Mouse (Mus musculus) lung, embryonic 16.5 days (tissue): ENCODE data around the gene Srpk2. TPM values are rescaled to one million over a fixed set of nuclear protein-coding genes. Genes with fewer than 3 reads are reported as not detected.
A peak's percentile ranks its signal among the peaks of the same experiment; 100 is the strongest.

Experiments
- ATAC-seq: fragments of 200-750 bp; cut with Nextera tagmentation; 2 replicates; pipeline ENCODE4 v1.8.0; 2017; ENCODE audit warnings: low read depth, mild to moderate bottlenecking, moderate library complexity
- H3K27ac ChIP-seq: fragments of 300-500 bp; sonication (generic); 2 replicates; pipeline ENCODE4 v1.5.1; 2014; ENCODE audit warnings: mild to moderate bottlenecking, control low read depth, low read length
- H3K27me3 ChIP-seq: fragments of 300-500 bp; sonication (generic); 2 replicates; pipeline ENCODE4 v1.6.1; 2014; ENCODE audit warnings: low read depth, low read length, mixed read lengths; ENCODE audit not compliant: control insufficient read depth, insufficient read depth
- H3K36me3 ChIP-seq: fragments of 300-500 bp; sonication (generic); 2 replicates; pipeline ENCODE4 v1.6.1; 2014; ENCODE audit warnings: low read length; ENCODE audit not compliant: control insufficient read depth, insufficient read depth
- H3K4me1 ChIP-seq: fragments of 300-500 bp; sonication (generic); replicated peaks from 2 replicates; pipeline ENCODE4 v1.6.1; 2014; ENCODE audit warnings: low read length, mixed read lengths; ENCODE audit not compliant: control insufficient read depth, insufficient read depth
- H3K4me2 ChIP-seq: fragments of 300-500 bp; sonication (generic); 2 replicates; pipeline ENCODE4 v1.6.1; 2014; ENCODE audit warnings: low read depth, low read length, control low read depth
- H3K4me3 ChIP-seq: fragments of 300-500 bp; sonication (generic); 2 replicates; pipeline ENCODE4 v1.5.1; 2014; ENCODE audit warnings: mild to moderate bottlenecking, low read length, control low read depth
- H3K9ac ChIP-seq: fragments of 300-500 bp; sonication (generic); 2 replicates; pipeline ENCODE4 v1.6.1; 2014; ENCODE audit warnings: low read length, control low read depth
- H3K9me3 ChIP-seq: fragments of 300-500 bp; sonication (generic); 2 replicates; pipeline ENCODE4 v1.6.1; 2016; ENCODE audit warnings: low read length; ENCODE audit not compliant: control insufficient read depth
- WGBS: fragments of 180-500 bp; shearing (Covaris S2); extraction: QIAGEN DNeasy Blood & Tissue Kit; methylation state at CpG from one replicate; pipeline ENCODE4 v1.1.7; 2014; 5-methylcytosine and 5-hydroxymethylcytosine counted together
- polyA plus RNA-seq: library from polyadenylated mRNA; unstranded; fragments of >200 nt; fragmentation: Nextera tagmentation; extraction: Ambion mirVana; gene quantifications from 2 replicates; pipeline ENCODE4 v1.2.1, GENCODE M21; 2015

The Srpk2 gene
- polyA plus RNA-seq, 1 experiment from 2014 or later: 43.7 TPM

DNA sequence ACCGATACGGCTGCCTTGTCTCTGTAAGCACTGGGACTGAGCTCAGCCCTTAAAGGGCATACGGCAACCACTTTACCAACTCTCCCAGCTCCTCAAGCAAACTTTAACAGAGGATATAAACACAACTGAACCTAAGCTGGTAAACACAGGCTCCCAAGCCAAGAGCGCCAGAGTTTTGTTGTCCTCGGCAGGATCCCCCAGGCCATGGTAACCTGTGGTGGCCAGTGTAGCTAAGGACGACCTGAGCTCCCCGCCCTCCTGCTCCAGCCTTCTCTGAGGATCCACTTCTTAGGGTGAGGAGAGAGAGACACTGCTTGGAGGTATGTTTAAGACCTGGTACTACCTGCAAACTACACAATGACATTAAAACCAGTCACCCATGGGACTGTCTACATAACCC lies 171.9 kb downstream of the Srpk2 start:
- Histone ChIP-seq H3K4me3 (no peak overlapping the region), H3K9ac (no peak overlapping the region), H3K9me3 (no peaks in the 10 kb centered on the region), H3K27me3 (no peaks in the 10 kb centered on the region), H3K36me3 (peaks cover 27% of the 10 kb centered on the region), H3K4me1 (no peaks in the 10 kb centered on the region), H3K4me2 (no peak overlapping the region), H3K27ac (no peak overlapping the region)
- ATAC-seq: no peak
- 87% methylated on average over 7 of the region's 7 CpGs for WGBS

DNA sequence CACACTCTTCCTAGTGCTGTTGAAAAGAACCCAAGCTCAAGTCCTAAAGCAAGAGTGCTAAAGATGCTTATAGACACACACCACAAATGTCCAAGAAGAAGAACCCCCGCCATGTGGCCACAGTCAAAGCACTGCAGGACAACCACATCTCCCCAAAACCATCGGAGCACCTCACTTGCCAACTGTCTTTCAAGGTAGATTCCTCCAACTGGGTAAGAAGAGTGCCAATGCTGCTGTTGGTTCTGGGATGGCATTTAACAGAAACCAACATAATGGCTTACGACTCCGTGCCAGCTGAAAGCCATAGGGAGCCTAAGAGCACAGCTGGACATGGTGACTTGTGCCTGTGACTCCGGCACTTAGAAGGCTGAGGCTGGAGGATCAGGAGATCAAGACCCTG lies 173.0 kb downstream of the Srpk2 start:
- WGBS: 95% methylated on average over 5 of the region's 5 CpGs
- Histone ChIP-seq H3K27me3 (no peaks in the 10 kb centered on the region), H3K27ac (no peak overlapping the region), H3K9ac (no peak overlapping the region), H3K4me2 (no peak overlapping the region), H3K9me3 (no peaks in the 10 kb centered on the region), H3K4me1 (no peaks in the 10 kb centered on the region), H3K4me3 (no peak overlapping the region), H3K36me3 (peaks cover 24% of the 10 kb centered on the region)
- no peak for ATAC-seq

- Histone ChIP-seq H3K27ac (no peak overlapping the region), H3K9me3 (no peaks in the 10 kb centered on the region), H3K9ac (no peak overlapping the region), H3K4me3 (no peak overlapping the region), H3K4me2 (no peak overlapping the region), H3K27me3 (no peaks in the 10 kb centered on the region), H3K36me3 (peaks cover 18% of the 10 kb centered on the region), H3K4me1 (no peaks in the 10 kb centered on the region)
- no peak for ATAC-seq
- 94% methylated on average over 6 of the region's 6 CpGs for WGBS
Observed at GRCm38 (mm10) chr5:23508630-23509029, 175.8 kb downstream of the Srpk2 start.

DNA sequence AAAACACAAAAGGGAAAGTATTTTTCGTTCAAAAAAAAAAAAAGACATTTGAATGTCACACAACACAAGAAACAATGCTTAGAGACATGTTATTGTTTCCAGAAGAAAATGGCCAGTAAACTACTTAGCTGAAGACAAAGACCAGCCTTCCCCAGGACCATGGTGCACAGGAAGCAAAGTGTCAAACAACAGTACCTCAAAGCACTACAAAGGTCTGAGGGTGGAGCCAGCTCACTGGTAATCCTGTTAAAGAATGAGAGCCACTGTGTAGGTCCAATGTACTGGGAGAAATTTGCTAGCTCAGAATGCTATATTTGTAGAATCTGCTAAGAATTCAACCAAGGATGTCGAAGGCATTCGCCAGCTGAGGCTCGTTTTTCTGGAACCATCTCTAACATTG lies 177.2 kb downstream of the Srpk2 start:
- H3K4me3 ChIP-seq: no peak overlapping the region
- H3K36me3 ChIP-seq: peaks cover 15% of the 10 kb centered on the region
- no peak overlapping the region for H3K4me2 ChIP-seq
- no peak overlapping the region for H3K27ac ChIP-seq
- no peak overlapping the region for H3K9ac ChIP-seq
- H3K27me3 ChIP-seq: no peaks in the 10 kb centered on the region
- no peaks in the 10 kb centered on the region for H3K9me3 ChIP-seq
- 80% methylated on average over 4 of the region's 4 CpGs for WGBS
- ATAC-seq: 0 out of 2 replicates have a peak, but pooled peaks have one; percentile 52
- no peaks in the 10 kb centered on the region for H3K4me1 ChIP-seq

DNA sequence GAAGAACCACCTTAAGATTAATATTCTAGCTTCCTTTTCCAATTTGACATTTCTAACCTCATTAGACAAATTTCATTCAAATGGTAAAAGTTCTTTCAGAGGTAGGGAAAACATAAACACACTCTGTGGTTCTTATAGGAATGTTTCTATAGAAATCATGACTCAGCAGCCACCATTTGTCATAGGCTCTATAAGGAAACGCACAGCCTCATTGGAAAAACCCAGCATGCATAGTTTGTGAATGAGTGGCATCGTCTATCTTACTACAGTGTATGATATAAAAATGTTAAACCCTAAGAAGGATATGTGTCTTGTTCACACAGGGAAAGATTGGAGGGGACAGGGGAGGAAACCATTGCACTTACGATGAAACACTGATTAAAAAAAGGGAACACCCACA lies 178.8 kb downstream of the Srpk2 start:
- Histone ChIP-seq H3K9ac (no peak overlapping the region), H3K4me1 (no peaks in the 10 kb centered on the region), H3K4me3 (no peak overlapping the region), H3K27me3 (no peaks in the 10 kb centered on the region), H3K36me3 (peaks cover 29% of the 10 kb centered on the region), H3K27ac (no peak overlapping the region), H3K9me3 (no peaks in the 10 kb centered on the region), H3K4me2 (no peak overlapping the region)
- ATAC-seq: no peak
- 82% methylated on average over 3 of the region's 3 CpGs for WGBS

- Histone ChIP-seq H3K9me3 (no peaks in the 10 kb centered on the region), H3K27ac (no peak overlapping the region), H3K4me1 (no peaks in the 10 kb centered on the region), H3K36me3 (peaks cover 37% of the 10 kb centered on the region), H3K4me2 (no peak overlapping the region), H3K9ac (no peak overlapping the region), H3K27me3 (no peaks in the 10 kb centered on the region), H3K4me3 (no peak overlapping the region)
- WGBS: 77% methylated on average over 11 of the region's 13 CpGs
- peak; percentile 51; the same call in 1 of the 2 replicates for ATAC-seq
Observed at GRCm38 (mm10) chr5:23502317-23502937, 182.0 kb downstream of the Srpk2 start.

GRCm38 (mm10) chr5:23501582-23502316 lies 182.7 kb downstream of the Srpk2 start:
- WGBS: 73% methylated on average over 13 of the region's 13 CpGs
- no peak for ATAC-seq
- peaks cover 41% of the 10 kb centered on the region for H3K36me3 ChIP-seq
- no peak overlapping the region for H3K27ac ChIP-seq
- no peaks in the 10 kb centered on the region for H3K4me1 ChIP-seq
- H3K9ac ChIP-seq: no peak overlapping the region
- H3K27me3 ChIP-seq: no peaks in the 10 kb centered on the region
- no peaks in the 10 kb centered on the region for H3K9me3 ChIP-seq
- no peak overlapping the region for H3K4me3 ChIP-seq
- no peak overlapping the region for H3K4me2 ChIP-seq

GRCm38 (mm10) chr5:23500715-23501114 lies 183.7 kb downstream of the Srpk2 start:
- H3K4me1 ChIP-seq: no peaks in the 10 kb centered on the region
- no peak overlapping the region for H3K4me3 ChIP-seq
- no peaks in the 10 kb centered on the region for H3K27me3 ChIP-seq
- no peak overlapping the region for H3K9ac ChIP-seq
- H3K36me3 ChIP-seq: peaks cover 48% of the 10 kb centered on the region
- no peak overlapping the region for H3K27ac ChIP-seq
- no peak for ATAC-seq
- no peak overlapping the region for H3K4me2 ChIP-seq
- 87% methylated on average over 6 of the region's 6 CpGs for WGBS
- H3K9me3 ChIP-seq: no peaks in the 10 kb centered on the region

- peaks cover 55% of the 10 kb centered on the region for H3K36me3 ChIP-seq
- no peak overlapping the region for H3K9ac ChIP-seq
- no peak overlapping the region for H3K4me2 ChIP-seq
- H3K27ac ChIP-seq: no peak overlapping the region
- no peaks in the 10 kb centered on the region for H3K9me3 ChIP-seq
- no peaks in the 10 kb centered on the region for H3K27me3 ChIP-seq
- WGBS: 91% methylated on average over 16 of the region's 16 CpGs
- H3K4me1 ChIP-seq: no peaks in the 10 kb centered on the region
- no peak overlapping the region for H3K4me3 ChIP-seq
- ATAC-seq: no peak
Observed at GRCm38 (mm10) chr5:23499257-23499656, 185.2 kb downstream of the Srpk2 start.
